Mouse (Mus musculus) stomach, postnatal 0 days (tissue): ENCODE results near the gene Vcam1. TPM values are rescaled to one million over a fixed set of nuclear protein-coding genes. Genes with fewer than 3 reads are reported as not detected.

Experiments
- ATAC-seq: fragments of 200-750 bp; cut with Nextera tagmentation; 2 replicates; pipeline ENCODE4 v1.8.0; 2017; ENCODE audit not compliant: low FRiP score, low TSS enrichment
- DNase-seq: peaks from one replicate; pipeline ENCODE4 v3.0.0-alpha.2; 2016; ENCODE audit warnings: low spot score
- H3K27ac ChIP-seq: fragments of 300-500 bp; sonication (generic); replicated peaks from 2 replicates; pipeline ENCODE4 v1.5.1; 2014; ENCODE audit warnings: mild to moderate bottlenecking, control low read depth
- H3K27me3 ChIP-seq: fragments of 300-500 bp; sonication (generic); 2 replicates; pipeline ENCODE4 v1.6.1; 2014; ENCODE audit warnings: low read length; ENCODE audit not compliant: control insufficient read depth, insufficient read depth
- H3K36me3 ChIP-seq: fragments of 300-500 bp; sonication (generic); 2 replicates; pipeline ENCODE4 v1.6.1; 2014; ENCODE audit warnings: low read length, mixed read lengths; ENCODE audit not compliant: control insufficient read depth, insufficient read depth
- H3K4me1 ChIP-seq: fragments of 300-500 bp; sonication (generic); replicated peaks from 2 replicates; pipeline ENCODE4 v1.6.1; 2014; ENCODE audit warnings: antibody characterized with exemption; ENCODE audit not compliant: control insufficient read depth, insufficient read depth
- H3K4me2 ChIP-seq: fragments of 300-500 bp; sonication (generic); replicated peaks from 2 replicates; pipeline ENCODE4 v1.6.1; 2014; ENCODE audit warnings: low read depth, mild to moderate bottlenecking, control low read depth, moderate library complexity
- H3K4me3 ChIP-seq: fragments of 300-500 bp; sonication (generic); 2 replicates; pipeline ENCODE4 v1.5.1; 2014; ENCODE audit warnings: low read depth, low read length, control low read depth
- H3K9ac ChIP-seq: fragments of 300-500 bp; sonication (generic); 2 replicates; pipeline ENCODE4 v1.6.1; 2014; ENCODE audit warnings: mild to moderate bottlenecking, low read length, control low read depth, mixed read lengths
- H3K9me3 ChIP-seq: fragments of 300-500 bp; sonication (generic); 2 replicates; pipeline ENCODE4 v1.6.1; 2016; ENCODE audit warnings: low read length; ENCODE audit not compliant: control insufficient read depth
- CTCF ChIP-seq: IDR thresholded peaks from 2 replicates; pipeline ENCODE4 v1.5.1; 2016; ENCODE audit warnings: antibody characterized with exemption, low read depth, mild to moderate bottlenecking, moderate library complexity
- EP300 ChIP-seq: optimal IDR thresholded peaks from 2 replicates; pipeline ENCODE3; 2016; ENCODE audit warnings: antibody characterized with exemption
- WGBS: fragments of 180-500 bp; shearing (Covaris S2); extraction: QIAGEN DNeasy Blood & Tissue Kit; methylation state at CpG from one replicate; pipeline ENCODE4 v1.1.7; 2014; 5-methylcytosine and 5-hydroxymethylcytosine counted together
- polyA plus RNA-seq: library from polyadenylated mRNA; unstranded; fragments of >200 nt; fragmentation: Nextera tagmentation; extraction: Ambion mirVana; gene quantifications from 2 replicates; pipeline ENCODE4 v1.2.1, GENCODE M21; 2015

Vcam1 gene
- polyA plus RNA-seq, 1 experiment from 2014 or later: 17.3 TPM

DNA sequence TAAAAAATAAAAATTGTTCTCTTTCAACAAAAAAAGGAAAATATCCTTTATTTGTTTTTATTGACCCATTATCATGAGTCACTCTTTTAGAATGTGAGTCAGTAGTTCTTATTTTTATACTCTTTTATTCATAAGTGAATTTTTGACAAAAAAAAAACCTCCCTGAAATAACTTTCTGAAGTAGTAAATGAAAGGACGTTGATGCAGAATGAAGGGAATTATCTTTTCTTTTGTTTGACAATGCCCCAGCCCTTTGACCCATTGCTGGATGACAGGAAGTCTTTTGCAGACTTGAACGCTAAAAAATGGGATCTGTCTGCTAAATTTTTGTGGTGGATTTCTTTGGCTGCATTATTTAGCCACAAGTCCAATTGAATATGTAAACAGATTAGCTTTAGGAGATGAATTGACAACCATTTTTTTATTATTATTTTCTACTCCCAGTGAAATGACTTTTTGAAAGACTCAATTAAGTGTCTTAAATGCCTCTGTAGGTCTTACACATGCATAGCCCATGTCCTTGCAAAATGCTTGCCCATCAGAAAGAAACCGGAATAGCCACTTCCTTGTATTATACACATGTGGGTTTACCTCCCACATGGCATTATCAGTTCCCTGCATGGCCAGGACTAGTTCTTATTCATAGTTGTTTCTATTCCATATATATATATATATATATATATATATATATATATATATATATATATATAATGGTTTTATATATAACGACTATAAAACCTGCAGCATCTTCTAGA, 530 bp upstream of the Vcam1 start:
- no peak for DNase-seq
- H3K9ac ChIP-seq: no peak overlapping the region
- no peaks in the 10 kb centered on the region for H3K9me3 ChIP-seq
- no peaks in the 10 kb centered on the region for H3K36me3 ChIP-seq
- H3K4me1 ChIP-seq: no peaks in the 10 kb centered on the region
- TF ChIP-seq EP300: no peak
- no peak for TF ChIP-seq CTCF
- ATAC-seq: no peak
- no peaks in the 10 kb centered on the region for H3K27me3 ChIP-seq
- no peak overlapping the region for H3K27ac ChIP-seq
- H3K4me2 ChIP-seq: no peak overlapping the region
- peak overlapping the region; percentile 37; the same call in 1 of the 2 replicates for H3K4me3 ChIP-seq
- 36% methylated on average over 4 of the region's 4 CpGs for WGBS

DNA sequence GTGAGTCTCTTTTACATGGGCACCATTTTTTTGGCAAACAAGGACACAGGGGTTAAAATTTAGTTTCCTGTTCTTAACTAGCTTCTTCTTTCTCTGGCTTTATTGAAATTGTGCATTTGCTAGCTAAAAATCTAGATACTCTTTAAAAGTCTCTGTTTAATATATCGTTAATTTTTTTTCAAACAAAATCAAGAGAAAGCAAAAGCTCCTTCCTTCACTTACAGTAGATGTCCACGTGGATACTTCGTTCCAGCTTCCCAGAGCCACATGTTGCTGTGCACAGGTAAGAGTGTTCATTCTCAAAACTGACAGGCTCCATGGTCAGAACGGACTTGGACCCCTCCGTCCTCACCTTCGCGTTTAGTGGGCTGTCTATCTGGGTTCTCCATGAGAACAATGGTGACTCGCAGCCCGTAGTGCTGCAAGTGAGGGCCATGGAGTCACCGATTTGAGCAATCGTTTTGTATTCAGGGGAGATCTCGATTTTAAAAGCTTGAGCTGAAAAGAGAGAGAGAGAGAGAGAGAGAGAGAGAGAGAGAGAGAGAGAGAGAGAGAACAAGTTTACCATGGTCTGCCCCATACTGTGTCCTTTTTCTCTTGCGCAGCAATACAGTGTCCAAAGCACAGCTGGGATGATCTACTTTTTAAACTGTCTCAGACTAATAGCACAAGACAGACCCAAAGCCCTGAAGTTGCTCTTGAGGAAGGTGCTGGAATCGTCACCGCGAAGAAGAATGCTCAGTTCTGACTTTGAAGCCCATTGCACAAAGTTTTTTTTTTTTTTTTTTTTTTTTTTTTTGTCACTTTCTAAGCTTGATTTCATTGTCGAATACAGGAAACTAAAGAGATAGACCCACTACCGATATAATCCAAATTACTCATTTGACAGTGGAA, 930 bp downstream of the Vcam1 start:
- ATAC-seq (no peak), DNase-seq (no peak)
- Histone ChIP-seq H3K4me1 (no peaks in the 10 kb centered on the region), H3K36me3 (no peaks in the 10 kb centered on the region), H3K27me3 (no peaks in the 10 kb centered on the region), H3K4me2 (peak overlapping the region; percentile 51), H3K9me3 (no peaks in the 10 kb centered on the region), H3K9ac (peak overlapping the region; percentile 47), H3K4me3 (peak overlapping the region; percentile 37), H3K27ac (no peak overlapping the region; the same call in 1 of the 2 replicates)
- TF ChIP-seq CTCF (no peak), EP300 (no peak)
- WGBS: 52% methylated on average over 18 of the region's 18 CpGs

DNA sequence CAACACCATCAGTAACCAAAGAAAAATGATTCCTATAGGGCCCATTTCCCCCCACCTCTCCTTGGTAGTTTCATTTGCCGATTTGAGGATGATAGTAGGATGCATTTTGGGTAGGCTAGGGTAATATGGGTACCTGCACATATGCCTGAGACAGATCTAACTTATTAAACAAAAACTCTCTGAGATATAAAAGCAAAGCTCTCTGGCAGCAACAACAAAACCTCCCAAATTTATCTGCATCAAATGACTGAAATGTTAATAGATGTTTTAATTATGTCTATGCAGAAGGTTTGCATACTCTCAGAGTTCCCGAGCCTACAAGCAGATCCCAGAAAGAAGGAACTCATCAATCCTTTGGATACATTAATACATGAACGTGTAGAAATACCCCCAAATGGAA, 1.7 kb downstream of the Vcam1 start:
- Histone ChIP-seq H3K4me1 (no peaks in the 10 kb centered on the region), H3K36me3 (no peaks in the 10 kb centered on the region), H3K9ac (no peak overlapping the region), H3K4me3 (peak overlapping the region; percentile 37), H3K9me3 (no peaks in the 10 kb centered on the region), H3K27me3 (no peaks in the 10 kb centered on the region), H3K27ac (no peak overlapping the region), H3K4me2 (peak overlapping the region; percentile 51)
- TF ChIP-seq EP300 (no peak), CTCF (no peak)
- ATAC-seq (no peak), DNase-seq (no peak)
- WGBS: 46% methylated on average over 3 of the region's 3 CpGs

DNA sequence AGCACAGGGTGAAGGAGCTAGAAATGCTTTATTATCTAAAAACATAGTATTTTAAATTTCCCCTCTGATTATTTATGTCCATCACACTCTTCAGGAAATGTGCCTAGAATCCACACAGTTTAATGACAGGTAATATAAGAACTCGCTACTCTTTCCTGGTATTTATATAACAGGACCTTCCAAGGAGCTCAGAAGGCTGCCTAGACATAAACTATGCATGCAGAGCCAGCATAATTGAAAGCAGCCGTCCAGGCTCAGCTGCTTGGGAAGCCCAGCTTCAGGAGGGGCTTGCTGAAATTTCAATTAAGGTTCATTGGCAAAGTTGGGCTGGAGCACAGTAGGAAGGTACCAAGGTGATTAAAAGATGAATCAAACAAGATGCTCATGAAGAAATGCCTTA, 2.2 kb downstream of the Vcam1 start:
- no peak overlapping the region for H3K27ac ChIP-seq
- no peak overlapping the region for H3K9ac ChIP-seq
- no peak for ATAC-seq
- H3K4me1 ChIP-seq: no peaks in the 10 kb centered on the region
- no peak for DNase-seq
- H3K36me3 ChIP-seq: no peaks in the 10 kb centered on the region
- no peaks in the 10 kb centered on the region for H3K9me3 ChIP-seq
- H3K4me3 ChIP-seq: no peak overlapping the region; the same call in 1 of the 2 replicates
- WGBS: 24% methylated on average over 2 of the region's 2 CpGs
- TF ChIP-seq CTCF (no peak), EP300 (no peak)
- peak overlapping the region; percentile 35 for H3K4me2 ChIP-seq
- H3K27me3 ChIP-seq: no peaks in the 10 kb centered on the region

DNA sequence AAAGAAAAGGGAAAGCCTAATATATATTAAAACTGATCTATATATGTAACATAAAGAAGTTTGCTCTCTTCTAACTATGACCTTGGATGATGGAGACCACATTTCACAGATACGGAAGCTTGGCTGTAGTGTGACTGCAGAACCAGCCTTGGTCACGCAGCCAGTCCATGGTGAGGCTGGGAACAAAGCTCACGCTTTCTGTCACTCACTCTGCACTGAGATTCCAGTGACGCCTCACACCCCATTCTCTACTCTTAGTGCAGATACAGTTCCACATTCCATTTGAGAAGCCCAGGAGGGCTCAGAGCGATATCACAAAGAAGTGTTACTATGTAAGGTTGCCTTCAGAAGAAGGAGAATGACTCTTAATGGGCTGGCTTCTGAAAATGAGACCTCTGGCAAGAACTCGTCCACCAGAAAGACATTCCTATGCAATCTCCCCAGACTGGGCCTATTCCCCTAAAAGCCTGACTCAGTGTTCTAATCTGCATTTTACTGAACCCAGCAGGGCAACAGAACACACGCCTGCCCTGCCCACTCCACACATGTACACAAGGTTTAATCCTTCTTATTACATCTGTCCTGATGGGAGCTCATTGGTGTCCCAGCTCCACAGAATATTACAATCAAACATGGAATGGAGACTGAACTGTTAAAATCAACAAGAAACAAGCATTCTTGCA, 2.8 kb downstream of the Vcam1 start:
- Histone ChIP-seq H3K27ac (no peak overlapping the region), H3K4me3 (no peak overlapping the region), H3K4me2 (peak overlapping the region; percentile 35), H3K36me3 (no peaks in the 10 kb centered on the region), H3K9ac (no peak overlapping the region), H3K4me1 (no peaks in the 10 kb centered on the region), H3K27me3 (no peaks in the 10 kb centered on the region), H3K9me3 (no peaks in the 10 kb centered on the region)
- WGBS: 67% methylated on average over 7 of the region's 7 CpGs
- no peak for TF ChIP-seq CTCF
- TF ChIP-seq EP300: no peak
- no peak for DNase-seq
- no peak for ATAC-seq
